Mouse (Mus musculus): ENCODE data around the gene Prlr.

DNA sequence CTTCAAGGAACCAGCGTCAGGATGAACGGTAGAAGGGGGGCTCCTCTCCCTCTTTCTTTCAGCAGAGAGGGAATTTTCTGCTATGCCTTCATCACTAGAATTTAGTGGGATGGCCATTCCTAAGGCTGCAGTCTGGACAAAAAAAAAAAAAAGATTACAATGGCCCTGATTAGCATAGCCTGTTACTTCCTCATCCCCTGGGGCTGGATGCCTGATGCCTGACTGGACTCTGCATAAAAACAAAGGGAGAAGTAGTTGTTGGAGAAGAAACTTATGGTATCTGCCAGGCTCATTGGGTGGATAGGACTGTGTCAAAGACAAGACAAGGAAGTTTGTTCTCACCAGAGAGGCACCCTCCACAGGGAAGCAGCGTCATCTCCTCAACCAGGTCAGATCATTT is 122.4 kb downstream of the Prlr start:
- TF ChIP-seq CTCF (IDR thresholded peaks at IDR 0.05; ENCODE audit: extremely low read depth, insufficient read depth, low read length) = no peak
- TF ChIP-seq POLR2A (IDR thresholded peaks at IDR 0.05; ENCODE audit: extremely low read depth, insufficient read depth, low read length) = no peak
